Mouse (Mus musculus) heart, postnatal 0 days (tissue): ENCODE results near the gene Aldh3a2.
A peak's percentile ranks its signal among the peaks of the same experiment; 100 is the strongest.

Experiments
- CTCF ChIP-seq: IDR thresholded peaks from 2 replicates; pipeline ENCODE4 v1.5.1; 2016; ENCODE audit warnings: antibody characterized with exemption, control low read depth, low read depth
- EP300 ChIP-seq: IDR thresholded peaks from 2 replicates; pipeline ENCODE4 v1.6.1; 2016; ENCODE audit warnings: antibody characterized with exemption, low read depth

- peak; percentile 20; the same call in 1 of the 2 replicates for TF ChIP-seq CTCF
- TF ChIP-seq EP300, result no peak
Measured at GRCm38 (mm10) chr11:61220156-61220881, 46.9 kb downstream of the Aldh3a2 start.
